Mouse (Mus musculus): ENCODE results near the gene Mark1.
A peak's percentile ranks its signal among the peaks of the same experiment; 100 is the strongest.

Gene Mark1

DNA sequence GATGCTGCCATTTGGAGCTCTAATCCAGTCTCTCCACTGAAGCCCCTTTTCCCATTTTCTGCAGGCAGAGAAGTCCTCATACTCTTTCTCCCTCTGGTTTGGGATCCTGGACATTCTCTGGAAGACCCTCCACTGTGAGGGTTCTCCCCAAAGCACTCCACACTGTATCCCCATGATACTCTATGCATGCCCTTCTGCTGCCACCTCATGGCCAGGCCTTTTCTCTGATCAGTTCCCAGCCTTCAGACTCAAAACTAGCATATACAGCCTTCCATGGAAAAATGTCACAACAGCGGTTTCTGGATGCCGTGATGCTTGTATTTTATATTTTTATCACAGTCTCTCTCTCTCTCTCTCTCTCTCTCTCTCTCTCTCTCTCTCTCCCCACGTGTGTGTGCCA, 107.4 kb downstream of the Mark1 start:
- no peak for DNase-seq (ENCODE audit: low read depth, low spot score)

DNA sequence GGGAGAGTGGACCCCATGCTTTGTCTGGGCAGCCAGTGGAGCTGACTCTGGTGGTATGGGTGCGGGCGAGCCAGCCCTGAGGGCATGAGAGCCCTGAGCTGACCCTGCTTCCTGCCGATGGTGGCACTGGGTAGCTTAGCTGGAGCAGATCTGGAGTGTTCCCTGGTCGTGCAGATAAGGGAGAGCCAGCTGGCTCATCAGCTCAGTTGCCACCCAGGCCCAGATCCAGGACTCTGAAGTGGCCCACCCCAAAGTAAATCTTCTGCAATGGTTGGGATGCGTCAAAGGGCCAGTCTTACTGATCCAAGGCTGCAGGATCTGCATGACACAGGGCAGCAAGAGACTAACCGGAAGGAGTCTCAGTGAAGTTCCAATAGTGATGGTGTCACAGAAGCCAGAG, 109.9 kb downstream of the Mark1 start:
- no peak for DNase-seq (ENCODE audit: low read depth, low spot score)

DNA sequence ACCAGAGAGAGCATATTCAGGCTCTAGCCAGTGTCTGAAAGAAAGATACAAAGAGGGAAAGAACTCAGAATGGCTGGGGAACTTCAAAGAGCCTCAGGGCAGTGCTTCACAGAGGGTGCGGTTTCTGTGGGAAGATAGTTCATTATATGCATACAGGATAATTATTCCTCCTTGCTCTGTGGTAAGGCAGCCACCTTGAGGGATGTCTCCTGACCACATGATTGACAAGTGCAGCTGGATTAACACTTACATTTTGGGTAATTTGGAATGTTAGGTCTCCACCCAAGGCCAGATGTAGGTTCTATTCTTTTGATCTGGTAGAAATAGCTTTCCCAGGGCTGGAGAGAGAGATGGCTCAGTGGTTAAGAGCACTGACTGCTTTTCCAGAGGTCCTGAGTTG, 113.2 kb downstream of the Mark1 start:
- no peak for DNase-seq (ENCODE audit: low read depth, low spot score)

GRCm38 (mm10) chr1:184882281-184883268, 116.8 kb downstream of the Mark1 start, which contains the start of gene C130074G19Rik:
Gene C130074G19Rik, minus strand, starts transcription at chr1:184883218.
- DNase-seq (ENCODE audit: low read depth, low spot score): peak; percentile 88

GRCm38 (mm10) chr1:184881861-184882260, 117.5 kb downstream of the Mark1 start:
- no peak for DNase-seq (ENCODE audit: low read depth, low spot score)

GRCm38 (mm10) chr1:184881211-184881610, 118.2 kb downstream of the Mark1 start:
- no peak for DNase-seq (ENCODE audit: low read depth, low spot score)

DNA sequence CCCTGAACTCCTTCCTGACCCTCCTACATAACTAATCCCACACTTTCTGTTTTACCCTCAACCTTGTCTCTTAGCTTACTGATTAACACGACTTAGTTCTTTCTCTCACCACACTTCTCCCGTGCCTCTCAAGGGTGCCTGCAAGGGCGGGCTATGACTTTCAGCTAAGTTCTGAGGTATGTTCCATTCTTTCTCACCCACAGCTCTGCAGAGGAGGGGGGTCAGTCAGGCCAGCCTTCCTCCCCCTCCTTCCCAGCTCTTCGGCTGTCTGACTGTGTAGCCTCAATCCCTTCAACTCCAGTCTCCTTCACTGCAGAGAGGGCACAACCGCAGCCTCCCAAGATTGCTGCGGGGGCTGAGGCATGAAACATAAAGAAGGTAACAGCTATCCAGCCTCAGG, 120.5 kb downstream of the Mark1 start:
- no peak for DNase-seq (ENCODE audit: low read depth, low spot score)

DNA sequence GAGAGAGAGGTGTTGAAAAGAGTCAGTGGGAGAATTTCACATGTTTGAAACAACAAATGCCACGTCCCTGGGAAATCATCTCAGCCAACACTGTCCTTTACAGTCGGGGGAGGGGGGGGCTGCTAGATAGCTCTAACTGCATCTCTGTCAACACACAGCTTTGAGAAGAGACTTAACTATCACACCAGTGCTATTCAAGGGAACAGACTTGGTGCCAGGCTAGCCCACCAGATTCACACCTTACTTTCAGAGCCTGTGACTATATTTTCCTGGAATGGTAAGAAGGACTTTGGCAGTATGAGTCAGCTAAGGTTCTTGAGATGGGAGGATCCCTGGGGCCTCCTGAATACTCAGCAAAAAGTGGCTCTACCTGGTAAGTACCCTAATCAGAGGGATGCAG, 122.1 kb downstream of the Mark1 start:
- no peak for DNase-seq (ENCODE audit: low read depth, low spot score)

DNA sequence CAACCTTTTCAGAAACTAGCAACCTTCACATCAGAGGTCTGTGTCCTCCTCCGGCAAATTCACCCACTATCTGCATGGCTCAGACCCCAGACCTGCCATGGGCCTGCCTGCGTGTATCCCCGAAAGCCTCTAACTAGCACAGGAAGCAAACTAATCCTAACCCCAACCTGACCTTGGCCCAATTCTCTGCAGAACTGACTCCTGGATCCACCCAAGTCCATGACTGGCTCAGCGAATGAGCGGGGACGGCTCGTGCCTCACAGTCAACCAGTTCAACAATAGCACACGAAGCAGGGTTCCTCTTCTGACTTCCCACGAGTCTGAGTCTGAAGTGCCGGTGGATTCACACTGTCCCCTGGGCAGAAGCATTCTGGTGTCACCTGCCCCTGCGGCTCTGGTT, 125.5 kb downstream of the Mark1 start:
- peak; percentile 28 for DNase-seq (ENCODE audit: low read depth, low spot score)

DNA sequence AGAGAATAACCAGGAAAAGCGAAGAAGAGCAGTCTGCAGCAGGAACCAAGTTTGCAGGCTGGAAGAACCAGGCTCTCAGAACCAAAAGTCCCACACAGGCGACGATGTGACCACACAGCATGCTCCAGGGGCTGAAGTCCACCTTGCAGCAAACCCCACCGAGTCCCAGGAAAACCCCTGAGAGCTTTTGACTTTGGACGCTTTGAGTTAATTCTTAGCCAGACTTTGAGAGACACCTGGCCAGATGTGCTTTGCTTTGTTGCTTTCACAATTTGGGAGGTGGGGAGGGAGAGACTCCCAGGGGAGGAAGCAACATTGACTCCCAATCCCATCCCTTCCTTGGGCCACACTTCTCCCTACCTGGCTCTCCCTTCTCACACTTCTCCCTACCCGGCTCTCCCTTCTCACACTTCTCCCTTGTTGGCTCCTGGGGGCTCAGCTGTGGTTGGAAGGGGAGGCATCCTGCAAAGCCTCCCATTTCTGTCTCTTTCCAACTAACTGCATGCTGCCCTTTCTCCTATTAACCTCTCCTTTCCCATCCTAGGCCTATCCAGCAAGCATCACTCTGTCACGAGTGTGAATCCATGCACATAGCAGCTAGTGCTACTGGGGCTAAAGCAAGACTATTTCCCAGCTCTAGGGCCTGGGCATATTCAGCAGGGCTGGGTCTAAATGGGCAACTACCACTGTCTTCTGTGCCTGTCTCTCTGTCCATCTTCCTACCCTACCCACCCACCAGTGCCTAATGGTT, 127.1 kb downstream of the Mark1 start:
- no peak for DNase-seq (ENCODE audit: low read depth, low spot score)

- DNase-seq (ENCODE audit: low read depth, low spot score): no peak
Observed at GRCm38 (mm10) chr1:184871506-184871905, 127.9 kb downstream of the Mark1 start.

DNA sequence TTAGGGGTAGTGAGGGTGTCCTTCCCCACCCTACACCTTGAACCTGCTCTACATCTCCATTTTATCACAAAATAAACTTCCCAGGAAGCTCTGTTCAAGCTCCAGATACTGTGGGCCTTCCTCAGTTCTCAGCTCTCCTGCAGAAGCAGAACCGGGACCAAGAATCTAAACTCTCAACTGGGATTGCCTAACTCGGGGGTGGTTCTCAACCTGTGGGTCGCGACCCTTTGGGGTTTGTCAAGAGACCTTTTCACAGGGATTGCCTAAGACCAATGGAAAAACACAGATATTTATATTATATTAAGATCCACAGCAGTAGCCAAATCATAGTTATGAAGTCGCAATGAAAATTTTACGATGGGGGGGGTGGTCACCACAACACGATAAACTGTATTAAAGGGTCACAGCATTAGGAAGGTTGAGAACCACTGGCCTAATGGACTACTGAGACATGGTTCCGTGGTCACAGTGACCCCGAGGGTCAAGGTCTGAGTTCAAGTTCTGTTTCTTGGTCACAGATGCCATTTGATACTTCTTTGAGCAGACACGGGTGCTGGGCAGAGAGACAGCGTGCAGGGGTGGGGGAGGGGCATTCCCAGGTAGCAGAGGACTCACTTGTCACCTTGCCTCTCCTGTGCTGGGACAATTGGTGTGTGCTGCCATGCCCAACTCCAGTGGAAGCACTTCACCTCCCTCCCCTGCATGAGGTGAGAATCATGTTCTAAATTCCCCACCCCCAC, 128.6 kb downstream of the Mark1 start:
- no peak for DNase-seq (ENCODE audit: low read depth, low spot score)

GRCm38 (mm10) chr1:184869939-184870565, 129.3 kb downstream of the Mark1 start:
- no peak for DNase-seq (ENCODE audit: low read depth, low spot score)

DNA sequence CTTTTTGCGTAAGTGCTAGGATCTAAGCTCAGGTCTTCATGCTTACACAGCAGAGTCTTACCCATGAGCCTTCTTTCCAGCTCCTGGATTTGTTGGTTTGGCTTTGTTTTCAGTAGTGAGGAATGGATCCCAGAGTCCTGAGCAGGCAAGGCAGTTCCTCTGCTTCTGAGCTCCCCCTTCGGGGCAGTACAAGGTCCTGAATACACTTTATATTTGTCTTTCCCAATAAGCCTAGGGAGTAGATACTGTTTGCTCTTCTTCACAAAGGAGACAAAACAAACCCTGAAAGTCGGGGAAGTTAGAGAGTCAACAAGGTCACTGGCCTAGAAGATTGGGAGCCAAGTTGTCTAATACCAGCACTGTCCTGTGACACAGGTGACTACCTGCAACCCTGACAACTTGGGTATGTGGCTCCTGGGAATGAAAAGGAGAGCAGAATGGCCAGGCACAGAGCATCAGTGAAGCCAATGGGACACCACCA, 131.7 kb downstream of the Mark1 start:
- no peak for DNase-seq (ENCODE audit: low read depth, low spot score)

DNA sequence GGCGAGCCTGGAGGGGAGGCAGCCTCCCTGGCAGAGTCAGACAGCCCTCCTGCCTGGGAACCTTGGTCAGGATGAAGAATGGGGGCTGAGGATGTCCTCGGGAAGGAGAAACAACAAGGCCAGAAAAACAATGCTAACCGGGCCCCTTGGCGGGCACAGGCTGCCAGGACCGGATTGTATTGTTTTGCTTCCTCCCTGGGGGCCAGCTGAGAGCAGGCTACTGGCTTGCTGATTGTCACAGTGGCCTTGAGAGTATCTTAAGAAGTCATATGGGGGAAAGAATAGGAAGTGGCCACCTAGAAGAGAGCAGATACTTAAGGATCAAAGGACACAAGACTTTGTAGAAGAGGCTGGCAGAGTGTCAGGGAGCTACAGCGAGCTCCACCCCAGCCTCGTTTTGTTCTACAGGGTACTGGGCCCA, 135.0 kb downstream of the Mark1 start:
- no peak for DNase-seq (ENCODE audit: low read depth, low spot score)

- no peak for DNase-seq (ENCODE audit: low read depth, low spot score)
Observed at GRCm38 (mm10) chr1:184862636-184863035, 136.7 kb downstream of the Mark1 start.

- no peak for DNase-seq (ENCODE audit: low read depth, low spot score)
Observed at GRCm38 (mm10) chr1:184861551-184861950, 137.8 kb downstream of the Mark1 start.

- DNase-seq (ENCODE audit: low read depth, low spot score): no peak
Observed at GRCm38 (mm10) chr1:184860276-184860675, 139.1 kb downstream of the Mark1 start.

DNA sequence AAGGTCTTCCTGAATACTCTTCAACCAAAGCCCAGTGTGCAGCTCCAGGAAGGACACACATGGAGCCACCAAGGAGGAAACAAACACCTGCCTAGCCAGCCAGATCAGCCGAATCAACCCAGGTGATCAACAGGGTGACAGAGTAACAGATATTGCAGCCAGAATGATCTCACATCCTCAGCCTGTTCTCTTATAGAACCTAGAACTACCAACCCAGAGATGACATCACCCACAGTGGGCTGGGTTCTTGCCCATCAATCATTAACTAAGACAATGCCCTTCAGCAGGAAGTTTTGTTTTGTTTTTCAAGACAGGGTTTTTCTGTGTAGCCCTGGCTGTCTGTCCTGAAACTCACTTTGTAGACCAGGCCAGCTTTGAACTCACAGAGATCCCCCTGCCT, 141.1 kb downstream of the Mark1 start:
- DNase-seq (ENCODE audit: low read depth, low spot score): no peak

DNA sequence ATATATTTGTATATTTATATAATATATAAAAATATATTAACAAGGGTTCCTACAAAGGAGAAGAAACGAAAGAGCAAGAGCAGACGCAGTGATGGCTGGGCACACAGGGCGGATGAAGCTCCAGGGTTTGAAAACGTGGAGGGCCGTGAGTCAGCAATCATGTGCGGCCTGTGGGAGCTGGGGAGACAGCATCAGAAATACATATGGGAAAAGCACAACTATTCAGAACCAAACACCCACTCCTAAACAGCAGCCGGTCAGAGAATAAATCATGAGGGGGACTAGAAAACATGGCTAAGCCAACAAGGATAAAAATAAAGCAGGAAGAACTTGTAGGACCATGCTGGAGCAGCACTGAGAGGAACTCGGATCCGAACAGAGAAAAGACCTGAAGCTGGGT, 142.2 kb downstream of the Mark1 start:
- DNase-seq (ENCODE audit: low read depth, low spot score): no peak

GRCm38 (mm10) chr1:184853922-184854321, 145.4 kb downstream of the Mark1 start:
- no peak for DNase-seq (ENCODE audit: low read depth, low spot score)
